Mouse (Mus musculus) forelimb bud, embryonic 11.5 days (tissue): ENCODE measurements around the gene Cox17.

Source experiments
- DNase-seq: peaks from one replicate; pipeline ENCODE4 v3.0.0-alpha.2; 2012; ENCODE audit warnings: low read depth, low spot score

The Cox17 gene

DNA sequence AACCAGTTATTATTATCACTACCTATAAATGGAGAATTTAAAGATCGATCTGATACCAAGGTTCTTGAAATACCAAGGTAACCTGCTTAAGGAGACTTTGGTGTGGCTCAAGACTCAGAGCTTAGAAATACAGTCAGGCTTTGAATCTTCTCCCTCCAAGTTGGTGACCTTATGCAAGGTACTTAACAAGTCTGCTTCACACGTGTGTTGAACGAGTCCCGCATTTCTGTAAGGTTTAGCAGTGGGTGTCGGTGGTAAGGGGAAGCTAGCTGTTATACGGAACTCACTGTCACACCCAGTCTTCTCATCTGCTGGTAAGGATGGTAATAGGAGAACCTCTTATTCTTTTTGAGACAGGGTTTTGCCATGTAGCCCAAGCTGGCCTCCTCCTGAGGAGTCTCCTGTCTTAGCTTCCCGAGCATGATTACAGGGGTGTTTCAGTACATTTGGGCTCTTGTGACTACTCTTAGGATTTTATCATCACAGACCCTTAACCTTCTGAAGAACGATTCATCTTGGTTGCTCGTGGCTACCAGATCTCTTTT is 1.5 kb downstream of the Cox17 start:
- DNase-seq, result no peak

DNA sequence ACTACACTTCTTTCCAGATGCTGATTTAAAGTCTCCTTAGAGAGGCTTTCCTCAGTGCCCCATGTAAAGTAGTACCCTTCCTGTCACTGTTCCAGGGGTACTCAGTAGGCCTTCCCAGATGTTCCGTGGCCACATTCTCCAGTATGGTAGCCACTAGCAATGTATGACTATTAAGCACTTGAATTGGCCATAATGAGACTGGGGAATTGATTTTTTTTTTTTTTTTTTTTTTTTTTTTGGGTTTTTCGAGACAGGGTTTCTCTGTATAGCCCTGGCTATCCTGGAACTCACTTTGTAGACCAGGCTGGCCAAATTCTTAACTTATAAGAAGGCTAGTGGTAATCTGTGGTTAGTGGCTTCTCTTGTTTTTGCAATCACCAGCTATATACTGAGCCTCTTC is 3.1 kb downstream of the Cox17 start:
- no peak for DNase-seq

- DNase-seq, result no peak
These were observed 3.6 kb downstream of the Cox17 start for GRCm38 (mm10) chr16:38350361-38350855.

DNA sequence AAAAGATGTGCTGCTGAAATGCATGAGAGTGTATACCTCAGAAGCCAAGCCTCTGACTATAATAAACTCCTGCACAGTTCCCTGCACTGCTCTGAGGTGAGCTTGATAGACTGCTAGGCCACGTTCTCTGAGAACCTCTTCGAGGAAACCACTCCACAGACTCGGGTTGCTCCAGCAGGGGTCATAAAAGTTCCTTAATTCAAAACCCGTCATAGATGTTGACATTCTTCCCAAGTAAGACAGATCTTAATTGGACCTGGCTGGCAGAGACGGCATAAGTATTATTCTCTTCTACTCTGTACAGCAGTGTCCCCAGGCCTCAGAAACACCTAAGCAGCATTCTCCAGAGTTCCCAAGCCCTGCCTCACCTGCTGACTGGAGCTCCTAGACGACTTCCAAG is 4.1 kb downstream of the Cox17 start:
- no peak for DNase-seq

DNA sequence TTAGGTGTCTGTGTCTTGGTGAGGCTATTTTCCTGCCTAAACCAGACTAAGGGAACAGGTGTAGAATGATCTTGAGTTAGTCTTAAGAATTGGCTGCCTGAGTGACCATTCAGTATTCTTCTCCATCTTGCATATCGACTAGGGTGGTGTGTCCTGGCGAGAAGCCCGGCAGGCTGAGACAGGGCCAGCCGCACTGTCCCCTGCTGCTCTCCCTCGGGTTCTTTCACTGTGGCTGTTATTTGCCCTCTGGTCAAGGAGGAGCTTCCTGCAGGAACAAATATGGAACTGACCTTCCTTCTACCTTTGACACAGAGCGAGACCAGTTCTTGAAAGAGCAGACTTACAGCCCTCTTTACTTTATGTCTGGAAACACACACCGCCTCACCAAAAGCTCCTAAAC is 5.2 kb downstream of the Cox17 start:
- DNase-seq, result no peak

DNA sequence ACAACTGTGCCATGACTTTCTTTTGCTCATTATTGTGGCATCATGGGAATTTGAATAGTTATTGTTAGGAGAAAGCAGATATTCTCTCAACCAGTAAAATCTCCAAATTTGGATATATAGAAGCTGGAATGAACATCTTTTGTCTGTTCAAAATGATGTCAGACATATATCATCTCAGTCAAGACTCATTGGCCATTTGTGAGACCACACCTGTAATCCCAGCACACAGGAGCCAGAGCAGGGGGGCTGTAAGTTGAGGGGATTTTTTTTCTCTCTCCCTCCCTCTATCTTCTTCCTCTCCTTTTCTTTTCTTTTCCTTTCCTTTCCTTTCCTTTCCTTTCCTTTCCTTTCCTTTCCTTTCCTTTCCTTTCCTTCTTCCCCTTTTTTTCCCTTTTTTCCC is 6.1 kb downstream of the Cox17 start:
- DNase-seq, result no peak

DNA sequence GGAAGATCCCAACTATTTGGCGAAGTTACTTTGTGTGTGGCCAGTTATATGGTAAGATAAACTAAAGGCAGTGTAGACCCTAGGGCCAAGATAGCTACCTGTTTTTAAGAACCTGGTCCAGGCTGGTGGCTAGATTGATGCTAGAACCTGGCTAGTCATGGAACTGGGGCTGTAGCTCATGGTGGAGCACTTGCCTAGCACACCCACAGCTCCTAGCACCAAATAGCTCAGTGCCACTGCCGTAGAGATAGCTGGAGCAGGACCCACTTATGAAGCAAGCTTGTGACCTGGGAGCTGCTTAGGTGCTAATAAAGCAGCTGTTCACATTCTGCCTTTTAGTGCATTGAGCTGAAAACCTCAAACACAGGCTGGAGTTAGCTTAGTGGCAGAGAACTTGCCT is 6.9 kb downstream of the Cox17 start:
- DNase-seq, result no peak

- DNase-seq, result no peak
These were observed 7.6 kb downstream of the Cox17 start for GRCm38 (mm10) chr16:38354185-38354913.

DNA sequence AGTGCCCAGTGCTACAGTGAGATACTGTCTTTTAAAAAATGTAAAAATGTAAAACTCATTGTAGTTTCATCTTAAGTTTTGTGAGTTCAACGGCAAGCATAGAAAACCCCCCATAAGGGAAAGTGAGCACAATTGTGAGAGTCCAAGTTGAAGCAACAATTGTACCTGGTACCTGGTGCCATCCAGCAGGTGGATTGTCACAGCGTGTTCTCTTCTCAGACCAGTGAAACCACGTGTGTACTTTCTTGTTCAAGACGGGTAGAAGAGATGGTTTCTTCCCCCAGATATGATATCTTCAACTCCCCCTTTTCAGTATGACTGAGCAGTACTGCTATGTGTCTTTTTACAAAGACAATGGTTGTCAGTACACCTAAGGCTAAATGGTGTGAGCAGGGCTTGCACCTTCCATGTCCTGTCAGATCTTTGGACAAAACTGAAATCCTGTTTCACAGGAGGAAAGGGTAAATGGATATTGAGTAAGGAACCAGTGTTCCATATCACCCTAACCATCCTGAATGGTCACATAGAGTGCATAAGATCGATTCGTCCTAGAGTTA is 11.5 kb downstream of the Cox17 start:
- DNase-seq, result no peak

DNA sequence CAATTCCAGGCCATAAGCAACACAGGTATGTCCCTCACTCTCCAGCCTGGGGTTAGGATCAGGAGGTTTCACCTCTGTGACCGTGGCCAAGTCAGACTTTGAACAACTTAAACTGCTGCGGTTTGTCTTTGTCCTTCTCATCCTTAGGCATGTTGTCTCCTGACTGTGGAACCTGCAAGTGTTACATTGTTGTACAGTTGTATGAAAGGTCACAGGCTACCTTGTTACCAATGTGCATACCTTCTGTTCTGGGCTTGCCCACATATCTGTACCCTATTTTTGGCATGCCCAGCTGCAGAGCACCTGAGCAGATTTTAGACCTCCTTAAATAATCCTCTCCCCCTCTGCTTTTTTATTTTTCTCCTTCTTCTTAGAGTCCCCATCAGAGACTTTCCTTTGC is 12.4 kb downstream of the Cox17 start:
- no peak for DNase-seq

DNA sequence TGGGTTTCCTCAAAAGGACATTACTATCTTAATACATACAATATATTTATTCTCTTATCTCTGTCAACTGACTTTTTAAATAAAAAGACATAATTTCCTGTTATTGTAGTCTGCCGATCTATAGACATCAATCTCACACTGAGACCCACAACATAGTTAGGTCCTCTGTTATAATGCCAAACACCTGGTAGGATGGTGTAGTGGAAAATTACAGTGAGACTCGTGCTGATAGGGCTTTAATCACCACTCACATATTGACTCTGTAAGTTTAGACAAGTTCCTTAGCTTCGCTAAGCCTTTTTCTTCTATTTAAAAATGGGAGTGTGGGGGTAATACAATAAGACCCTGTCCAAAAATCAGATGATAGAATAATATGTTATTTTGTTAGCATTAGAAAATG is 13.1 kb downstream of the Cox17 start:
- DNase-seq, result no peak

GRCm38 (mm10) chr16:38360317-38360716 is 13.5 kb downstream of the Cox17 start:
- DNase-seq, result no peak

DNA sequence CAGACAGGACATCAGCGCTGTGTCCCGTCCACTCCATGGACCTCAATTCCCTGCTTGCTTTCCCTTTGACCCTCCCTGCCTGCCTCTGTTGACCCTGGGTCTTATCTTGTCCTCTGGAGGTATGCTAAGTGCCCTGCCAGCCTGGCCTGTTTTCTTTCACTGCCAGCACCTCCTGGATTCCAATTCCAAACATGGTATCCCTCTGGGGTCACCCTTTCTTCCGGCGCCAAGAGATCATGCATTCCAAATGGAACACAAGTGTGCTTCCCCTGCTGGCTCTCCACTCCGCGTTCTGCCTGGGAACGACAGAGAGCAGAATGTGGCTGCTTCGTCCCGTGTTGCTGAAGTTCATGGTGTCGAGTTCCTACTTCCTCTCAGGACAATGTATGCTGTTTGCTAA is 15.1 kb downstream of the Cox17 start, which contains the start of gene Popdc2:
Gene Popdc2, plus strand, starts transcription at position 277 of the 400 bp plus-strand sequence.
- DNase-seq, result no peak

- DNase-seq, result no peak
These were observed 15.9 kb downstream of the Cox17 start for GRCm38 (mm10) chr16:38362493-38363255.

- DNase-seq, result no peak
These were observed 16.4 kb downstream of the Cox17 start for GRCm38 (mm10) chr16:38363256-38363595.

DNA sequence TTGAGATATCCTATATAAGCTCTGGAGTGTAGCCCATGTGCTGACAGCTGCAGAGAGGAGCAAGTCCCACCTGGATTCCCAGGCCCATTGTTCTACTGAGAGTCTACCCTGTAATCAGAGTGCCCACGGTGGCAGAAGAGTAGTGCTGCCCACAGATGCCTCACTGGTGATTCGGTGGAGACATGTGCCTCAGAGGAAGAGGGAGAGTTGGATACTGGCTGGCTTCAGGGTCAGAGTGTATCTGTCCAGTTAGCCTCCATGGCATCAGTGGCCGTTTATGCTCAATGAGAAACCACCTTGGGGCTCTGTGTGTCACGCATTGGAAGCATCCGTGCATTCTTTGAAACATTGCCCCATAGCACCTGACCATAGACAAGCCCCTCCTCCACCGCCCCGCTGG is 16.9 kb downstream of the Cox17 start:
- no peak for DNase-seq

GRCm38 (mm10) chr16:38365390-38365789 is 18.6 kb downstream of the Cox17 start:
- DNase-seq, result no peak

DNA sequence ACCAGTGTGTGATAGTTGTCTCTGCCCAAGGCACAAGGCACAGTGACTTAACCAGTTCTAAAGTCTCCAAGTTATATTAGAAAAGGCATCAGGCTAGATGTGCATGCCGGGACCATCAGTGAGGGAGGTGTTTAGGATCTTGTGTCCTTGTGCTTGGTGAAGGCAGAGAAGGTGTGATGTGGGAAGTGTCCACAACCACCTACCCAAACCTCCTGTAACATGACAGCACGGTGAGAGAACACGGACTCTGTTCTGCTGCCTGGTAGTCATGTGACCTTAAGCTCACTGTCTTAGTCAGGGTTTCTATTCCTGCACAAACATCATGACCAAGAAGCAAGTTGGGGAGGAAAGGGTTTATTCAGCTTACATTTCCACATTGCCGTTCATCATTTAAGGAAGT is 19.4 kb downstream of the Cox17 start:
- no peak for DNase-seq

- no peak for DNase-seq
These were observed 21.5 kb downstream of the Cox17 start for GRCm38 (mm10) chr16:38368336-38368735.

DNA sequence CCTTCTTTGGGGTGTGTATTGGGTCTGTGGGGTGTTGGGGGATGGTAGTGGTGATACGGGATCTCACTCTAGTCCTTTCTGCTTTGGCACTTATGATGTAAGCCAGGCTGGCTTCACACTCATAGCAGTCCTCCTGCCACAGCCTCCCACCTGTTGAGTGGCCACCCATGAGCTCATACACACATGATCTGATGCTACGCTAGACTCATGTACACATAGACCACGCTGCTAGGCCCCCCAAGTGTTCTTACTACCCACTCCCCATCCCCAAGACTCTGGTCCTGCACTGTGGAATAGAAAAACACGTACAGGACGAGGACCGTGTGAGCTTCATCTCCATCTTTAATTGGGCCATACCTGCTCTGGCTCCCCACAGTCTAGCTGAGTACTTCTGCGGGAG is 22.2 kb downstream of the Cox17 start:
- no peak for DNase-seq

- no peak for DNase-seq
These were observed 22.6 kb downstream of the Cox17 start for GRCm38 (mm10) chr16:38369431-38369830.

DNA sequence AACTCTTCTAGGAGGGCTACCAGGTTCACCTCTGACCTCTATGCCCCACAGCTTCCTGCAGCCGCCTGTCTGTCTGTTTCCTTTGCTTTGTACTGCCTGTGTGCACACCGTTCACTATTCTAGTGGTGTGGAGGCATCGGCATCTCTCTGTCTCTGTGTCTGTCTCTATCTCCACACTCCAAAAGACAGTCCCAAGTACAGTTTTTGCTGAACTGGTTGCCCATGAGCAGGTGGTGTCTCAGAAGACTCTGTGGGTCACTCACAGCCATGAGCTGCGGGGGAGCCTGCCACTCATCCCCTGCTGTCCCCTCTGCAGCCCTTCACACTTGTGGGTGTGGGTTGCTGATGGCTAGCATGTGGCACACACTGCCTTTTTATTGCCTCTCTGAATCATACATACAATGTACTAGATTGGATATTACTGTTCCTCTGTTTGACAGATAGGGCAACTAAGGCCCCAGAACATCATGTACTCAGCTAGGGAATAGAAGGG is 23.2 kb downstream of the Cox17 start:
- DNase-seq, result no peak
